Mouse (Mus musculus) layer of hippocampus, adult 11-12 months (tissue): Measurements from ENCODE around the gene Limd2.
A peak's percentile ranks its signal among the peaks of the same experiment; 100 is the strongest.
"Not testable (repeated sequence)": the region's sequence is repeated elsewhere in the genome, so short reads cannot be mapped to it uniquely, and the experiment has no call there.

ENCODE experiments used
- DNase-seq: peaks from one replicate; pipeline ENCODE4 v3.0.0; 2022; ENCODE audit warnings: low spot score

Limd2 gene

GRCm38 (mm10) chr11:106170807-106171206 is 10.1 kb upstream of the Limd2 start:
- DNase-seq: no peak

- no peak for DNase-seq
Measured at GRCm38 (mm10) chr11:106167435-106167834, 6.8 kb upstream of the Limd2 start.

GRCm38 (mm10) chr11:106164601-106165180 is 4.0 kb upstream of the Limd2 start:
- DNase-seq: no peak

- no peak for DNase-seq
Measured at GRCm38 (mm10) chr11:106163546-106163945, 2.9 kb upstream of the Limd2 start.

GRCm38 (mm10) chr11:106162237-106162636 is 1.6 kb upstream of the Limd2 start:
- no peak for DNase-seq

- DNase-seq: peak; percentile 86
Measured at GRCm38 (mm10) chr11:106159921-106160840, 479 bp downstream of the Limd2 start.

GRCm38 (mm10) chr11:106159216-106159920 is 1.3 kb downstream of the Limd2 start:
- DNase-seq: peak; percentile 56

- DNase-seq: no peak
Measured at GRCm38 (mm10) chr11:106158930-106159215, 1.8 kb downstream of the Limd2 start.

- DNase-seq: no peak
Measured at GRCm38 (mm10) chr11:106158081-106158929, 2.4 kb downstream of the Limd2 start.

- no peak for DNase-seq
Measured at GRCm38 (mm10) chr11:106157154-106157553, 3.5 kb downstream of the Limd2 start.

- DNase-seq: no peak
Measured at GRCm38 (mm10) chr11:106156257-106156656, 4.4 kb downstream of the Limd2 start.

GRCm38 (mm10) chr11:106155761-106156160 is 4.9 kb downstream of the Limd2 start:
- no peak for DNase-seq

- no peak for DNase-seq
Measured at GRCm38 (mm10) chr11:106154770-106155169, 5.9 kb downstream of the Limd2 start.

- no peak for DNase-seq
Measured at GRCm38 (mm10) chr11:106154091-106154490, 6.6 kb downstream of the Limd2 start.

- peak; percentile 71 for DNase-seq
Measured at GRCm38 (mm10) chr11:106152132-106152531, 8.5 kb downstream of the Limd2 start.

- DNase-seq: no peak
Measured at GRCm38 (mm10) chr11:106151219-106151618, 9.4 kb downstream of the Limd2 start.

- DNase-seq: peak; percentile 61
Measured at GRCm38 (mm10) chr11:106134580-106135528, 25.8 kb downstream of the Limd2 start.

GRCm38 (mm10) chr11:106132516-106132915 is 28.1 kb downstream of the Limd2 start:
- DNase-seq: no peak

GRCm38 (mm10) chr11:106129477-106129876 is 31.2 kb downstream of the Limd2 start:
- DNase-seq: no peak

GRCm38 (mm10) chr11:106126727-106127373 is 33.8 kb downstream of the Limd2 start:
- not testable (repeated sequence) for DNase-seq
